Mouse (Mus musculus): Measurements from ENCODE around the gene Prkra.

The Prkra gene

DNA sequence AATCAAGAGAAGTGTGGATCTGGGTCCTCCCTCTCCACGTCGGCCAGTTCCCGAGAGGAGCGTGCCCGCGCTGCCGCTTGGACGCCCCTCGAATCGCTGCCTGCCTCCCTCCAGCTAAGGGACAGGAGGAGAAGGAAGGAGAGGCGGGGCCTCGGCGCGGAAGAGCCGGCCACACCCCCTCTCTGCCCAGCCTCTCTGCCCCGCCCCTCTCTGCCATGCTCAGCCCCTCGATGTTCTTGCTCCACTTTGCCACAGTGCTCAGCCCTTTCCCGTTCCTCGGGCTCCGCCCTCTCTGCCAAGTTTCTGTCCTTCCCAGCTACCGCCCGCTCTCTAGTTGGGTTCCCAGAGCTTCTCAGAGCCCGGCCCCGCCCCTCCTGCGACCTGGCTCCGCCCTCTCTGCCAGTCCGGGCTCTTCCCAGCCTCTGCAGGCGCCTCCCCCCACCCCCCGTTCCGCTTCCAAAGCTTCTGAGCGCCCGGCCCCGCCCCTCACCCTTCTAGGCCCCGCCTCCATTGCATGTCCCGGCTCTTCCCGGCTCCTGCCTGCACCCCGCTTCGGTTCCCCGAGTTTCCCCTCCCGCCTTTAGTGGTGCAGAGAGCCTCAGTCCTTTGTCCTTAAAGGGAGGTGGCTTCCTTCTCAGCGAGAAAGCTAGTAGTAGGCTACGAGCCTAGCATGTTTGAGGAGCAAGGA lies at the start of gene Prkra, which contains the start of gene Pjvk:
Gene Prkra, minus strand, starts transcription at position 133 of the 688 bp plus-strand sequence.
Gene Pjvk, plus strand, starts transcription at position 594 of the 688 bp plus-strand sequence.
- peak; percentile 99 for DNase-seq (ENCODE audit: inconsistent age in 2 of 2, low spot score in 1 of 2)

- peak in 1 of 2 experiments; percentile 46 for DNase-seq (ENCODE audit: inconsistent age in 2 of 2, low spot score in 1 of 2)
Observed at GRCm38 (mm10) chr2:76695290-76695689, 47.5 kb upstream of the Prkra start.

GRCm38 (mm10) chr2:76693765-76694164 lies 46.0 kb upstream of the Prkra start:
- DNase-seq (ENCODE audit: inconsistent age in 2 of 2, low spot score in 1 of 2): no peak

DNA sequence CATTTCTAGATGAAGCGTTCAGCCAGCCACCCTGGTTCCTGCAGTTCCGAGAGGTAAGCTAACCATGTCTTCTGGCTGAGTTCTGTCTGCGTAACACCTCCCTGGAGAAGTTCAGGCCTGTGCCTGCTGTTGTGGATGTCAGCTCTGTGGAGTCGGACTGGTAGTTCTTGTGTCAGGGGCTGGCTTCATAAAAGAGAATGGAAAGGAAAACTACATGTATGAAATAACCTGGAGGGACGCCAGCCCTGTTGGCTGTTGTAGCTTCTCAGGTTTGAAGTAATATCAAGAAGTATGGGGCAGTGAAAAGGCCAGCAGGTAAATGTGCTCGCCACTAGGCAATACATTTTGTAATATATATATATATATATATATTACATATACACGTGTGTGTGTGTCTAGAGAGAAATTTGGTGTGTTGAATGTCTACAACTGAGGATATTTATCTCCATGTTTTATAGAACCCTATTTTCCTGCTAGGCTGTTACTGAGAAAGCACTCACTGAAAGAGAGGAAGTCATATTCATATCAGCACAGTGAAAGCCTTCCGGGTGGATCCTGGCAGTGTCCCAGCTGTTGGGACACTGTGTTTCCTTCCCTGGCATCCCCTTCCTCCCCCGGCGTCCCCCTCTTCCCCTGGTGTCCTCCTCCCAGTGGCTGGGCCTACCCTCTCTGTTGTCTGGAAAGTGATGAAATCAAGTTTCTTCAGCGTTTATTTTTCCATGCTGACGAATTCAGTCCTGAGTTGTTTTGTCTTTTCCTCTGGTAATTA lies 42.8 kb upstream of the Prkra start:
- DNase-seq (ENCODE audit: inconsistent age in 2 of 2, low spot score in 1 of 2): peak; percentile 69 to 78

DNA sequence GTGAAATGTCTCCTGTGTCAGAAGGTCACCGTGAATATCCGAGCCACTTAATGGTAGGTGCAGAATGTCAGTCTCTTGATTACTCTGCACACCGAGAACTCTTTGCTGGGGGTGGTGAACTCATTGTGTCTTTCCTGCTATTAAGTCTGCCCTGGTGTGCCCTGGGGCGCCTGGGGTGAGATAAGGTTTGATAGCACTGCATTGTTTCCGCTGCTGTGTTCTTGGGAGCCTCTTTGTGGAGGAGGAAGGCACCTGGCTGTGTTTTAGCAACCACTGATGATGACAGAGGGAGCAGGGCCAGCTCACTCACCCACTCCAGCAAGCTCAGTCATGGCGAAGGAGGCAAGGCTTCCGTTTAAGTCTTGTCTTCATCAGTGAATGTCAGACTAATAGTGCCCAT lies 40.3 kb upstream of the Prkra start:
- peak in 1 of 2 experiments; percentile 42 for DNase-seq (ENCODE audit: inconsistent age in 2 of 2, low spot score in 1 of 2)

DNA sequence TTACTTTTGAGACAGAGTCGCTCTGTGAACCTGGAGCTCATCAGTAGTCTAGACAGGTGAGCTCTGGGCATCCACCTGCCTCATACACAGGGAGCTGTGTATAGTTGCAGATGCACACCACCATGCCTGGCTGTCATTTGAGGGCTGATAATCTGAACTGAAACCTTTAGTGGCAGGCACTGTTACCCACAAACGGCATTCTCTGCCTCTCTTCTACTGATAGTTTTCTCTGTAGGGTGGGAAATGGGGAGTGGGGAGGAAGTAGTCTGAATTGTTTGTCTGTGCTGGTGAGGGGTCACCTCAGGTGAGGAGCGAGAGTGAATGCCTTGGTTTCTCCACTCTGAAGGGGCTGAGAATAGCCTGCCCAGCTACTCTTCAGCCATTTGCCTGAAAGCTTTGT lies 39.8 kb upstream of the Prkra start:
- no peak for DNase-seq (ENCODE audit: inconsistent age in 2 of 2, low spot score in 1 of 2)

DNA sequence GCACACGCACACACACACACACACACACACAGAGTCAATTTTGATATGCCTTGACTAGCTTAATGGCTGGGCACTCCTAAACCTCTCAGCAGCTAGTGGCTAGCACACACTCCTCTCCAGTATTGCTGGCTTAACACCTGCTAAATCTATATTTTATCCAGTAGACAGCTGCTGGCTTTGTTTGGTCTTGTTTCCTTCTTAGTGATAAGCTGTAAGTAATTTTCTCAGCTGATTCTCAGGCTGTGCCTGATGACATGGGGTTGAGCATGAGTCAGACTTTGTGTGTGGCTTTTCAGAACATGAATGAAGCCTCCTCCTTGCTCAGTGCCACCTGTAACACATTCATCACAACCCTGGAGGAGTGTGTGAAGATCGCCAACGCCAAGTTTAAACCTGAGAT lies 39.2 kb upstream of the Prkra start:
- no peak for DNase-seq (ENCODE audit: inconsistent age in 2 of 2, low spot score in 1 of 2)

GRCm38 (mm10) chr2:76682301-76682700 lies 34.5 kb upstream of the Prkra start:
- DNase-seq (ENCODE audit: inconsistent age in 2 of 2, low spot score in 1 of 2): peak in 1 of 2 experiments; percentile 61

- DNase-seq (ENCODE audit: inconsistent age in 2 of 2, low spot score in 1 of 2): peak in 1 of 2 experiments; percentile 55
Observed at GRCm38 (mm10) chr2:76676401-76677226, 28.8 kb upstream of the Prkra start.

GRCm38 (mm10) chr2:76675949-76676348 lies 28.1 kb upstream of the Prkra start:
- peak in 1 of 2 experiments; percentile 40 for DNase-seq (ENCODE audit: inconsistent age in 2 of 2, low spot score in 1 of 2)

DNA sequence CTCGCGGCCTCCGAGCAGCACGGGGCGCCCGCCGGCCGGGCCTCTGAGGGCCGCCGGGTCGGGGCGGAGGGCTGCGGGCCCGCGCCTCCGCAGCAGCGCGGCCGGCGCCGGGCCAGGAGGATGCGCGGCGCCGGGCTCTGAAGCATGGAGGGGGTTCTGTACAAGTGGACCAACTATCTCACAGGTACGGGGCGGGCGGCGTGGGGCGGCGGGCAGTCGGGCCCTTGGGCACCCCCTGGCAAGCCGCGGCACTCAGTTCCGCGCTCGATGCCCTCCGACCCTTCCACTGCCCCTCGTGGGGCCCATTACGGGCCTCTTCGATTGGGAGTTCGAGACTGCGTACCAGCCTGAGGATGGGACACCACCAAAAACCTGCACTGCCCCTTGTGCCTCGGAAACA lies 27.6 kb upstream of the Prkra start:
- DNase-seq (ENCODE audit: inconsistent age in 2 of 2, low spot score in 1 of 2): no peak

DNA sequence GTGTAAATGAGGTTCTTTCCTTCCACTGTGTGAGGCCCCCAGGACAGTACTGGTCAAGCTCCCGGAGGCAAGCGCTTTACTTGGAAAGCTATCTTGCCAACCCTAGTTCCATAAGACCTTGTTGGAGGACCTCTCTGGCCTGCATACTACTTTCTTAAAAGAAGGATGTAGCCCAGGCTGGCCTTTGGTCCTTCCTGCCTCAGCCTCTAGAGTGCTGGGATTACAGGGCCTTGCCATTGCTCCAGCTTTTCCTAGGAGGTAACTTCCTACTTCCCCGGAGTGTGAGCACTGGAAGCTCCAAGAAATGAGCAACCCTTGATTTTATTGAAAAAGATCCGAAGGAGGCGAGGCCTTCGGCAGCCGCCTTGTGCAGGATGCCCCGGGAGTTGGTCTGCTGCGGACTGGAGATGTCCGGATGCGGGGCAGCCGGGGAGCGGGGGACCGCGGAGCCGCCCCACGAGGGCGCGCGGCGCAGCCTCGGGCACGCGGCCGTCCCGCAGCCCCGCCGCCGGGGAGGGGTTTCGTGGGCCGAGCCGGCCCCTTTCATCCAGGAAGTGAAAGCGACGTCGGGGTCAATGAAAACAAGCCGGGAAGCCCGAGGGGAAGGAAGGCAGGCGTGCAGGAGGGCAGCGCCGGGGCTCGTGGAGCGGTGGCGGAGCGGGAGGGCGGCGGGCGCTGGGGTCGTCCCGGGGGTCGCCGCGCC lies 27.1 kb upstream of the Prkra start, which contains the start of gene Plekha3:
Gene Plekha3, plus strand, starts transcription at position 557 of the 703 bp plus-strand sequence.
- peak; percentile 92 to 97 for DNase-seq (ENCODE audit: inconsistent age in 2 of 2, low spot score in 1 of 2)

GRCm38 (mm10) chr2:76673472-76674081 lies 25.8 kb upstream of the Prkra start:
- peak; percentile 70 to 84 for DNase-seq (ENCODE audit: inconsistent age in 2 of 2, low spot score in 1 of 2)

DNA sequence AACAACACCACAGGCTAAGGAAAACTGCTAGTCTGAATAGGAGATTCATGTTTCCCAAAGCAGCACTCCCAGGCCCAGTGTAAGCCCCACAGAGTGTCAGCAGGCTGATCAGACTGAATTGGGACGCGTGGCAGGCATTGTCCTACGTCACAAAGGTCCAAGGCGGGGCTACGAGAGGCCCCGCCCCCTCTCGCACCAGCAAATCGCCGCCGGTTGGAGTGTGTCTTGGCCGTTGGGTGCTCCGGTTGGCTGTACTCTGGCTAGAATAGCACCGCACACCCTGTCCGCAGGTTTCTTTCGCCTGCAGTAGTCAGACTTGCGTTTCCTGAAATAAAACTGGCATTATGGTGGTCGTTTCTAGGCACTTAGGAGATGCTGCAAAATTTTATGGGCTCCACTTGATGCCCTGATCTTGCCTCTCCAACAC lies 25.2 kb upstream of the Prkra start, which contains the start of gene Fkbp7:
Gene Fkbp7, minus strand, starts transcription at position 151 of the 427 bp plus-strand sequence.
- DNase-seq (ENCODE audit: inconsistent age in 2 of 2, low spot score in 1 of 2): peak; percentile 94 to 98

DNA sequence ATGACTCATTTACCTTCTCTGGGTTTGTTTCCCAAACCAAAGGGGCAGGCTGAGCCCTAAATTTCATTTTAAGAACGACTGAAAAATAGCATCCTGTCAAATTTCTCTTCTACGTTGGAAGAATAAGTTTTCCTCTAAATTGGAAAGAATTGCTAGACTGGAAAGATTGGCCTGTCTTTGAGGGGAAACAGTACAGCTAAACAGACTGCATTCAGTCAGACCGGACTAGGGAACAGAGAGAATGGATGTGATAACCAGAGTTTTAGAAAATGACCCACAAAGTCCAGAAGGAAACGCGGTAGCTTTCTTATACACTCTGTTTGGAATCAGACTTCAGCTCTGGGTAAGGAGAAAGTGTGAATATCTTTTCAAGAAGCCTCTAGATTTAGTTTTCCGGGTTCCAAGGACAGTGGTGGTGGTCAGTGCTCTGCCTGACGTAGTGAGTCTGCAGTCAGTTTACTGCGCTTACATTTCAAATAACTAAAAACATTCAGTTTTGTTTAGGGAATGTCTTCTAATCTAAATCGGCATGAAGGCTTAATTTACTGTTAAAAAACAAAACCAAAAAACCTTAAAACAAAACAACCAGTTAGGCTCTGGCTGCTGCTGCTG lies 24.4 kb upstream of the Prkra start:
- DNase-seq (ENCODE audit: inconsistent age in 2 of 2, low spot score in 1 of 2): no peak

- no peak for DNase-seq (ENCODE audit: inconsistent age in 2 of 2, low spot score in 1 of 2)
Observed at GRCm38 (mm10) chr2:76671641-76672040, 23.8 kb upstream of the Prkra start.

DNA sequence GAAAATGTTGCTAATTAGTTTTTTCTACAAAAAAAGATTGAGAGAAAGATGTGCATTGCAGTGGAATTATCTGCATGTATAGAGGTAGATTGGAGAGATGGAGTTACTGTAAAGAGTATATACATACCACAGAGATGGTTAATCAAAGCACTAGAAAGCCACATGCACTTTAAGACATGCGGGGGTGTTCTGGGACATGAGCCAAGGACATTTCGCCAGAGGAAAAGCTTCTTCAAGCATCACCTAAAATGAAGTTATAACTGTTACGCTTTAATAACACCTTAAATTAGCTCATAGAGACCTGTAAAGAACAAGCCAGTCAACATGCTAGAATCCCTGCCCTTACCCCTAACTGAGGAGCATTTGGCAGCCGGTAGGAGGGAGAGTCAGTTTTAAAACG lies 19.4 kb upstream of the Prkra start:
- DNase-seq (ENCODE audit: inconsistent age in 2 of 2, low spot score in 1 of 2): no peak

DNA sequence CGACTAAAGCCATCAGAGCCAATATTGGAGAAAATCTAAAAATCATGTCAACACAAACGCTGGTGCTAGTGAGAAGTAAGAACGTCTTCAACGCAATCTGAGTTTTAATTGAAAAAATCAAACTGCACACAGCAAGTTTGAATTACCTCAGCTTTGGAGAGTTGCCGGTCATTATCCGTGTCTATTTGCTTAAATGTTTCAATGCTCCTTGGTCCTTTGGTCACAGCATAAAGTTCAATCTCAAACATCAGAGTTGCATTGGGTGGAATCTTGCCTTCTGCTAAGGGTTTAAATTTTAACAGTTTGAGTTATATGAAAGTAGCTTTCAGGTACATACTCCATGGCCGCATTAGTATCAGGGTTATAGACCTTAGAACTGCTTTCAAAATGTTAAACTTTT lies 17.7 kb upstream of the Prkra start:
- DNase-seq (ENCODE audit: inconsistent age in 2 of 2, low spot score in 1 of 2): no peak

DNA sequence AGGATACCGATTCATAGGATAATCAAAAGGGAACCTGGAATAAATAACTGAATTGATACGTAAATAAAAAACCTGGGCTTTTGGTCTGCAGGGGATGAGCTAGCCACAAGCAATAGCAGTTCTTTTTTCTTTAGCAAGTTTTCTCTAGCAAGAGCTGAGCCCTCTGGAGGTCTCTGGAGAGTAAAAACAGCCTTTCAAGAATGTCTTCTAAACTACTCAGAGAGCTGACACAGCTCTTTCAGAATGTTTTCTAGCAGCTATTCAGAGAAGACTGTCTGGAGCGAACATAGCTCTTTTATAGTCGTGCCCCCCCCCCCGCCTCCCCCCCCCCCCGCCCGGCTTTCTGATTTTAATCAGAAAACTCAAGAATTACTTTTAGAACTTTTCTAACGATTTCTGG lies 11.6 kb upstream of the Prkra start:
- no peak for DNase-seq (ENCODE audit: inconsistent age in 2 of 2, low spot score in 1 of 2)

GRCm38 (mm10) chr2:76658551-76658950 lies 10.7 kb upstream of the Prkra start:
- DNase-seq (ENCODE audit: inconsistent age in 2 of 2, low spot score in 1 of 2): no peak
